Mouse (Mus musculus) lung, postnatal 0 days (tissue): Measurements from ENCODE around the gene Tox4. TPM values are rescaled to one million over a fixed set of nuclear protein-coding genes. Genes with fewer than 3 reads are reported as not detected.

Experiments used
- ATAC-seq: fragments of 200-750 bp; cut with Nextera tagmentation; 2 replicates; pipeline ENCODE4 v1.8.0; 2017; ENCODE audit warnings: moderate library complexity
- DNase-seq: peaks from one replicate; pipeline ENCODE4 v3.0.0-alpha.2; 2016; ENCODE audit warnings: low spot score
- H3K27ac ChIP-seq: fragments of 300-500 bp; sonication (generic); 2 replicates; pipeline ENCODE4 v1.5.1; 2014; ENCODE audit warnings: antibody characterized with exemption, mild to moderate bottlenecking, low read length, mixed read lengths
- H3K27me3 ChIP-seq: fragments of 300-500 bp; sonication (generic); replicated peaks from 2 replicates; pipeline ENCODE4 v1.6.1; 2014; ENCODE audit warnings: low read length, mixed read lengths; ENCODE audit not compliant: insufficient read depth
- H3K36me3 ChIP-seq: fragments of 300-500 bp; sonication (generic); 2 replicates; pipeline ENCODE4 v1.6.1; 2014; ENCODE audit warnings: low read length, mixed read lengths; ENCODE audit not compliant: insufficient read depth
- H3K4me1 ChIP-seq: fragments of 300-500 bp; sonication (generic); 2 replicates; pipeline ENCODE4 v1.6.1; 2014; ENCODE audit warnings: antibody characterized with exemption, low read depth, low read length, mixed read lengths; ENCODE audit not compliant: insufficient read depth
- H3K4me2 ChIP-seq: fragments of 300-500 bp; sonication (generic); replicated peaks from 2 replicates; pipeline ENCODE4 v1.6.1; 2014; ENCODE audit warnings: low read depth, mild to moderate bottlenecking, low read length, moderate library complexity, mixed read lengths
- H3K4me3 ChIP-seq: fragments of 300-500 bp; sonication (generic); 2 replicates; pipeline ENCODE4 v1.5.1; 2014; ENCODE audit warnings: low read depth, low read length
- H3K9ac ChIP-seq: fragments of 300-500 bp; sonication (generic); replicated peaks from 2 replicates; pipeline ENCODE4 v1.6.1; 2014; ENCODE audit warnings: low read depth, mild to moderate bottlenecking
- H3K9me3 ChIP-seq: fragments of 300-500 bp; sonication (generic); 2 replicates; pipeline ENCODE4 v1.6.1; 2016; ENCODE audit warnings: low read length, mixed read lengths
- CTCF ChIP-seq: IDR thresholded peaks from 2 replicates; pipeline ENCODE4 v1.5.1; 2016; ENCODE audit warnings: antibody characterized with exemption, mild to moderate bottlenecking
- EP300 ChIP-seq: IDR thresholded peaks from 2 replicates; pipeline ENCODE4 v1.6.1; 2016; ENCODE audit warnings: antibody characterized with exemption, mild to moderate bottlenecking, control low read depth
- WGBS: fragments of 180-500 bp; shearing (Covaris S2); extraction: QIAGEN DNeasy Blood & Tissue Kit; methylation state at CpG from one replicate; pipeline ENCODE4 v1.1.7; 2014; 5-methylcytosine and 5-hydroxymethylcytosine counted together
- polyA plus RNA-seq: library from polyadenylated mRNA; unstranded; fragments of >200 nt; fragmentation: Nextera tagmentation; extraction: Ambion mirVana; gene quantifications from 2 replicates; pipeline ENCODE4 v1.2.1, GENCODE M21; 2015

Gene Tox4
- polyA plus RNA-seq, 1 experiment from 2014 or later: 22.7 TPM

DNA sequence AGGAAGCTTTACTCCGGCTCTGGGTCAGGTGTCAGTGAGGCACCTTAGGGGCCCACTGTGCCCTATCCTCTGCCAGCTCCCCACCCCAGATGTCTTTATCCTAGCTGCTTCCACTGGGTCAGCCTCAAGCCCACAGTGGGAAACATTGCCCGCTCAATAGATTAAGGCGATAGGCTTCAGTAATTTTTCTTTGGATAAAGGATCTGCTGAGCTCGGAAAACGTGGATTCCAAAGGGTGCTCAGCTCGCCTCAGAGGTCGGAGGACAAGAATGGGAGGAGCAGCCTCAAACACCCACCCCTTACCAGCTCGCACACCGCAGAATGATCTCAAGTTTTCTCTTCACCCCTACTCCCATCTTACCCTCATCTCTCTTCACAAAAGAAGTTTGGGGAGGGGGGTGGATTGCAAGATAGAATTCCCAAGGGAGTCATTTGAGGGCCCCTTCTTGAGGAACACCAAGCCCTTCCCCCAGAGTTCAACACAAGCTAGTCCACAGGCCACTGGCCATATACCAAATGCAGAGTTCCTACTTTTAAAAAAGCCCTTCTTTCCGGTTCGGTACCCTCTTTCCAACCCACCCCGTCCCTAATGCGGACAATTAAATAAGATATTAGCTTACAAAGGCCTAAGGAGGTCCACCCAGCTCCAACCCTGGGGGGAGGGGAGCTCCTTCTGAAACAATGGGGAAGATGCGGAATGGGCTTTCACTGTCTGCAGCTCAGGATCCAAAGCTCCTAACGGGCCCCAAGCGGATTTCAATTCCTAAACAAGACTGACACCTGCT, 37.7 kb downstream of the Tox4 start:
- Histone ChIP-seq H3K4me1 (no peaks in the 10 kb centered on the region), H3K9me3 (no peaks in the 10 kb centered on the region), H3K27ac (0 out of 2 replicates have a peak overlapping the region, but pooled peaks have one; percentile 14), H3K4me3 (peak overlapping the region; percentile 74), H3K4me2 (peak overlapping the region; percentile 89), H3K27me3 (no peaks in the 10 kb centered on the region), H3K9ac (peak overlapping the region; percentile 16; the same call in 1 of the 2 replicates), H3K36me3 (no peaks in the 10 kb centered on the region)
- DNase-seq (peak; percentile 50), ATAC-seq (peak; percentile 34)
- TF ChIP-seq EP300: no peak
- TF ChIP-seq CTCF: no peak
- WGBS: 17% methylated on average over 16 of the region's 16 CpGs

DNA sequence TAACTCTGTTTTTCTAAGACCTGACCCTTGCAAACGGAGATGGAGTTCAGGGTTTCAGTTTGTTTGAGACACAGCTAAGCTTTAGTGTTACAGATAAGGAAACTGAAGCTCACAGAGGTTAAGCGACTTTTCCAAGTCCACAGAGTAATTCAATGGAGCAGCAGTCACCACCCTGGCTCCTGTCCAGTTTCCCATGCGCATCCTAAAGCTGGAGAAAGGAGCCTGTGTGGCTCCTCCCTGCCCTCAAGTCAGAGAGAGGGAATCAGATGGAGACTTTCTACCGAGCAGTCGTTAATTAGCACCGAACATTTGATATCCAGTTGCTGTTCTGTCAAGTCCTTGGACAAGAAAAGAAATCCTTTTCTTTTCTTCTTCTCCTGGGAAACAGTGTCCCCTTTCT, 40.4 kb downstream of the Tox4 start:
- Histone ChIP-seq H3K4me1 (no peaks in the 10 kb centered on the region), H3K4me3 (no peak overlapping the region), H3K27me3 (no peaks in the 10 kb centered on the region), H3K36me3 (no peaks in the 10 kb centered on the region), H3K9ac (no peak overlapping the region), H3K9me3 (no peaks in the 10 kb centered on the region), H3K27ac (no peak overlapping the region), H3K4me2 (no peak overlapping the region)
- WGBS: 41% methylated on average over 6 of the region's 6 CpGs
- DNase-seq (no peak), ATAC-seq (no peak)
- TF ChIP-seq CTCF: no peak
- TF ChIP-seq EP300: no peak

DNA sequence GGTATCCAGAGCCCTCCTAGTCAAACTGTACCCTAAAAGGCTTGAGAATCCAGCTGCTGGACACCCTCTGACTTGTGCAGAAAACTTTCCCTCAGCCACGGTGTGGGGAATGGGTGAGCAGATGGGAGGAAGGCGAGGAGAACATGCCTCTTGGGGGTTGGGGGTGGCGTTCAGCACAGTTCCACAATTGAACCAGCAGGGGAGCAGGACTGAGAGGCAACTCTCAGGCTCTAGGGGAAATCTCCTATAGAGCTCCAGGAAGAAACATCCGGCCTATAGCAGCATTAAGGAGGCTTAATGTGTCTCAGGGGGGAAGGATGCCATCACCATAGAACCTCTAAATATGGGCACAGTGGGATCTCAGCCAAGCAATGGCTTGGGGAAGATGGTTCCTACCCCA, 46.9 kb downstream of the Tox4 start:
- 0 out of 2 replicates have a peak, but pooled peaks cover 16% of the 10 kb centered on the region for H3K27me3 ChIP-seq
- DNase-seq: no peak
- no peaks in the 10 kb centered on the region for H3K36me3 ChIP-seq
- 13% methylated on average over 4 of the region's 4 CpGs for WGBS
- H3K9me3 ChIP-seq: no peaks in the 10 kb centered on the region
- ATAC-seq: no peak
- H3K9ac ChIP-seq: no peak overlapping the region
- no peak overlapping the region for H3K4me2 ChIP-seq
- H3K4me3 ChIP-seq: no peak overlapping the region
- no peak for TF ChIP-seq EP300
- TF ChIP-seq CTCF: peak; percentile 50
- no peak overlapping the region for H3K27ac ChIP-seq
- H3K4me1 ChIP-seq: peaks cover 4% of the 10 kb centered on the region; the same call in 1 of the 2 replicates

DNA sequence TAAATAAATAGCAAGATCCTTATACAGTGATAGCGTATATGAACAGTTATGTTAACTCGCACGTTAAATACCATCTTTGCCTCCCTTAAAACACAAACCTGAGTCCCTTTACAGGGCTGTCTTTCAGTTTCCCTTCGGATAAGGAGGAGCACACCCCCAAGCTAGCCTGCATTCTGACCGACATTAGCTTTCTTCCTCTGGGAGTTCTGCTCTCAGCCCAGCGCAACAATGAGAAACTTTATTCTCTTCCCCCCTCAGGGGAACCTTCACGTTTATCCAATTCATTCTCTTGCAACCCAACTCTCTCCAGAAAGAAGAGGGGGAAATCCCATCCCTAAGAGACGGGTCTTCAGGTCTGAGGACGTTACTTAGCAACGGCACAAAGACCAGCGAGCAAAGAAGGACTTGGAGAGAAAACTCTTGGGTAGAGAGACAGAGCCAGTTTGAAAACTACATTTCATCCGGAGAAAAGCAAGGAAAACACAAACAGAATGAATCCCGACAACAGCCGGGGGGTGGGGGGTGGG, 48.5 kb downstream of the Tox4 start:
- Histone ChIP-seq H3K36me3 (no peaks in the 10 kb centered on the region), H3K4me2 (peak overlapping the region; percentile 54), H3K27me3 (0 out of 2 replicates have a peak, but pooled peaks cover 22% of the 10 kb centered on the region), H3K4me3 (peak overlapping the region; percentile 31), H3K9ac (no peak overlapping the region), H3K27ac (no peak overlapping the region), H3K4me1 (peaks cover 4% of the 10 kb centered on the region; the same call in 1 of the 2 replicates), H3K9me3 (no peaks in the 10 kb centered on the region)
- ATAC-seq: no peak
- no peak for DNase-seq
- WGBS: 2% methylated on average over 14 of the region's 14 CpGs
- TF ChIP-seq EP300 (no peak), CTCF (no peak)

DNA sequence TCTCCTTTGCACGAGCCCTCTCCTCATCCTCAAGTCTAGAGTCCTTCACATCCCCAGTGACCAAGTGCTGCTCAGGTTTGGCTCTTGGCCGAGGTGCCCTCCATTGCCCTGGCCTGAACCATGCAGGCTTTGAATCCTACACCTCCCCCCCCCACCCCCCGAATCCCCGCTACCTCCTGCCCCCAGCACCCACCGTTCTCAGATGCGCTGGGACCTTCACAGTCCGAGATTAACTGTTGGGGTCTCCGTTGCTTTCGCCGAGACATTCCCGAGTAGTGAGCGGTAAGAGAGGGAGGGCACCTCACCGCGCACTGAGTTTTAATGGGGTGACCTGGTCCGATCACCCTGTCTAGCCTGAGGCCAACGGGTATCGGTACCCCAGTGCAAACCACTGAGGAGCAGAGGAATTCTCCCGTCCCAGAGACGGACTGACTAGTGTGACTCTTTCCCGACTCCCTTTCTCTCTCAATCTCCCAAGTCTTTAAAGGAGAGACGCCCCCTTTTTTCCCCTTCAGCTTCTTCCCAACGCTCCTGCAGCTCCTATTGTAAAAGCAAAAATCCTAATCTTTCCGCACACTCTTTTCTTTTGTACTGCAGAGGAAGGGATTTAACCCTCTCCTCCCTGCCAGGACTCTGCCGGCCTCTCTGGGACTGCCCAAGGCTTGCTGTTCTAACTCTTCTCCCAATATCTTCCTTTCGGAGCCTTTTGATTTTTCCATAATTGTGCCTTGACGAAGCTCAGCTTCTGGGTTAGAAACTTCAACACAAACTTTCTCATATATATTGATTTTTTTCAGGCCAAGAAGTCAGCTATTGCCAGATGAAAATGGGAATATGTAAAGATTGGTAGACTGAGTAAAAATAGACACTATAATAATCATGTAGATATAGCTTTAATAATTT, 49.2 kb downstream of the Tox4 start, which contains the start of gene Sall2:
Gene Sall2, minus strand, starts transcription at position 853 of the 903 bp plus-strand sequence.
- Histone ChIP-seq H3K36me3 (no peaks in the 10 kb centered on the region), H3K9ac (no peak within 1 kb of the TSS), H3K27ac (no peak within 1 kb of the TSS), H3K27me3 (0 out of 2 replicates have a peak, but pooled peaks cover 22% of the 10 kb centered on the region), H3K9me3 (no peaks in the 10 kb centered on the region), H3K4me3 (peak within 1 kb of the TSS; percentile 31), H3K4me2 (peak within 1 kb of the TSS; percentile 54), H3K4me1 (peaks cover 4% of the 10 kb centered on the region; the same call in 1 of the 2 replicates)
- TF ChIP-seq EP300 (no peak), CTCF (no peak)
- 1% methylated on average over 26 of the region's 26 CpGs for WGBS
- DNase-seq: no peak
- no peak for ATAC-seq
